Mouse (Mus musculus) E14TG2a.4 (cell line): Measurements from ENCODE around the gene Hs6st2.

ENCODE experiments used
- H3K27me3 ChIP-seq: 2 replicates; pipeline ENCODE4 v1.6.1; 2014; ENCODE audit warnings: low read length, control low read depth; ENCODE audit not compliant: insufficient read depth
- H3K36me3 ChIP-seq: 2 replicates; pipeline ENCODE4 v1.6.1; 2014; ENCODE audit warnings: low read length, control low read depth; ENCODE audit not compliant: insufficient read depth
- H3K4me1 ChIP-seq: replicated peaks from 2 replicates; pipeline ENCODE4 v1.6.1; 2014; ENCODE audit warnings: low read depth, low read length, control low read depth
- H3K4me3 ChIP-seq: replicated peaks from 2 replicates; pipeline ENCODE4 v1.5.1; 2014; ENCODE audit warnings: mild to moderate bottlenecking, low read length
- H3K9me3 ChIP-seq: 2 replicates; pipeline ENCODE4 v1.6.1; 2014; ENCODE audit warnings: low read length, control low read depth
- CTCF ChIP-seq: conservative IDR thresholded peaks from 2 replicates; pipeline ENCODE4 v1.5.1; 2014; ENCODE audit warnings: low read length
- NANOG ChIP-seq: IDR thresholded peaks from 2 replicates; pipeline ENCODE4 v1.6.1; 2014; ENCODE audit warnings: borderline replicate concordance, low read length, mixed read lengths
- POU5F1 ChIP-seq: IDR thresholded peaks from 2 replicates; pipeline ENCODE4 v1.6.1; 2014; ENCODE audit warnings: low read length, borderline replicate concordance

Gene Hs6st2

GRCm38 (mm10) chrX:51610743-51611142, 70.9 kb downstream of the Hs6st2 start:
- Histone ChIP-seq H3K4me3 (no peak overlapping the region), H3K9me3 (no peaks in the 10 kb centered on the region), H3K27me3 (no peaks in the 10 kb centered on the region), H3K4me1 (no peaks in the 10 kb centered on the region), H3K36me3 (no peaks in the 10 kb centered on the region)
- TF ChIP-seq NANOG (no peak), CTCF (no peak), POU5F1 (no peak)

GRCm38 (mm10) chrX:51606231-51606863, 75.3 kb downstream of the Hs6st2 start:
- Histone ChIP-seq H3K4me1 (no peaks in the 10 kb centered on the region), H3K4me3 (no peak overlapping the region), H3K36me3 (no peaks in the 10 kb centered on the region), H3K9me3 (no peaks in the 10 kb centered on the region), H3K27me3 (no peaks in the 10 kb centered on the region)
- TF ChIP-seq CTCF = no peak
- no peak for TF ChIP-seq NANOG
- TF ChIP-seq POU5F1 = no peak

DNA sequence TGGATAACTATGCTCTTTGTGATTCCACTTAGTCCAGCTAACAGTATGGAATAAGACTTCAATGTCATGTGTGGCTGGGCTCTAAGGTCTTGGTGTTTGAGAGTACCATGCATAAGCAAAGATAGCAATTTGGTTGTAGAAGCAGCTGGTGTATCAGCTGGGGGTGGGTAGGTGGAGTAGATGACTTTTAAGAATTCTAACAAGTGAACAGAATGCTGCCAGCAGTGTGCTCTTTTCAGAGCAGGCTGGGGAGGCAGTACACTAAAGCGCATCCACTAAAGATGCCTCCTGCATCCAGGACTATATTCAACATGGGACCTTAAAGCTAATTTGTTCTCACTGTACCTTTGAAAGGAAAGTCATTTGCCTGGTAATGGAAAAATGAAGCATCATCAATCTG, 88.9 kb downstream of the Hs6st2 start:
- no peak for TF ChIP-seq CTCF
- TF ChIP-seq POU5F1 = no peak
- TF ChIP-seq NANOG = no peak
- no peaks in the 10 kb centered on the region for H3K27me3 ChIP-seq
- no peaks in the 10 kb centered on the region for H3K4me1 ChIP-seq
- no peaks in the 10 kb centered on the region for H3K36me3 ChIP-seq
- H3K4me3 ChIP-seq = no peak overlapping the region
- no peaks in the 10 kb centered on the region for H3K9me3 ChIP-seq

GRCm38 (mm10) chrX:51590448-51591010, 91.1 kb downstream of the Hs6st2 start:
- H3K9me3 ChIP-seq = no peaks in the 10 kb centered on the region
- no peaks in the 10 kb centered on the region for H3K36me3 ChIP-seq
- TF ChIP-seq POU5F1 (no peak), NANOG (no peak), CTCF (no peak)
- no peaks in the 10 kb centered on the region for H3K4me1 ChIP-seq
- H3K27me3 ChIP-seq = no peaks in the 10 kb centered on the region
- no peak overlapping the region for H3K4me3 ChIP-seq

GRCm38 (mm10) chrX:51585444-51585843, 96.2 kb downstream of the Hs6st2 start:
- Histone ChIP-seq H3K4me3 (no peak overlapping the region), H3K4me1 (no peaks in the 10 kb centered on the region), H3K27me3 (no peaks in the 10 kb centered on the region), H3K36me3 (no peaks in the 10 kb centered on the region), H3K9me3 (no peaks in the 10 kb centered on the region)
- TF ChIP-seq CTCF (no peak), POU5F1 (no peak), NANOG (no peak)

GRCm38 (mm10) chrX:51581704-51582103, 100.0 kb downstream of the Hs6st2 start:
- Histone ChIP-seq H3K27me3 (no peaks in the 10 kb centered on the region), H3K9me3 (no peaks in the 10 kb centered on the region), H3K4me1 (no peaks in the 10 kb centered on the region), H3K4me3 (no peak overlapping the region), H3K36me3 (no peaks in the 10 kb centered on the region)
- no peak for TF ChIP-seq CTCF
- TF ChIP-seq NANOG = no peak
- no peak for TF ChIP-seq POU5F1

GRCm38 (mm10) chrX:51561880-51562279, 119.8 kb downstream of the Hs6st2 start:
- H3K9me3 ChIP-seq = no peaks in the 10 kb centered on the region
- H3K27me3 ChIP-seq = no peaks in the 10 kb centered on the region
- H3K4me3 ChIP-seq = no peak overlapping the region
- no peaks in the 10 kb centered on the region for H3K4me1 ChIP-seq
- TF ChIP-seq CTCF (no peak), NANOG (no peak), POU5F1 (no peak)
- H3K36me3 ChIP-seq = no peaks in the 10 kb centered on the region

GRCm38 (mm10) chrX:51539626-51540025, 142.0 kb downstream of the Hs6st2 start:
- Histone ChIP-seq H3K9me3 (no peaks in the 10 kb centered on the region), H3K4me3 (no peak overlapping the region), H3K36me3 (no peaks in the 10 kb centered on the region), H3K27me3 (no peaks in the 10 kb centered on the region), H3K4me1 (no peaks in the 10 kb centered on the region)
- TF ChIP-seq CTCF (no peak), POU5F1 (no peak), NANOG (no peak)

DNA sequence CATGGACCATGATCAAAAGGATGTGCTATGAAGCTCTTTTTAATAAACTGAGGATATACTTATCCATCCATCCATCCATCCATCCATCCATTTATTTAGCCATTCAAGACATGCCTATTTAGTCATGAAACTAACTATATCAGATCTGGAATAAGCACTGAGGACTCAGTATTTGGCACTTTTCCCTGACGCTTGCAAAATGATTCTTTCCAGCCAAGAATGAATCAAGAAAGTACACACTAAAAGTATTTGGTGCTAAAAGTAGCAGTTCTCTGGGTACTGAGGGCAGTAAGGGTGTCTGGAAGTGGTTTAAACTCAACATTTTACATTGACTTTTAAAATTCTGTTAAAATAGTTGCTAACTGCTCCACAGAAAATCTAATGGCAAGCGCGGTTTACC, 144.6 kb downstream of the Hs6st2 start:
- H3K9me3 ChIP-seq = no peaks in the 10 kb centered on the region
- H3K4me3 ChIP-seq = no peak overlapping the region
- H3K27me3 ChIP-seq = no peaks in the 10 kb centered on the region
- no peaks in the 10 kb centered on the region for H3K36me3 ChIP-seq
- no peak for TF ChIP-seq NANOG
- H3K4me1 ChIP-seq = no peaks in the 10 kb centered on the region
